Mouse (Mus musculus): Measurements from ENCODE around the gene Rnf186.

Gene Rnf186

GRCm38 (mm10) chr4:138966866-138967265, at the start of gene Rnf186:
Gene Rnf186 (plus strand): TSS chr4:138967112.
- DNase-seq (ENCODE audit: low read depth, low spot score) = no peak

GRCm38 (mm10) chr4:138917282-138917681, 49.6 kb upstream of the Rnf186 start:
- no peak for DNase-seq (ENCODE audit: low read depth, low spot score)

- no peak for DNase-seq (ENCODE audit: low read depth, low spot score)
Measured at GRCm38 (mm10) chr4:138921254-138922130, 45.4 kb upstream of the Rnf186 start.

DNA sequence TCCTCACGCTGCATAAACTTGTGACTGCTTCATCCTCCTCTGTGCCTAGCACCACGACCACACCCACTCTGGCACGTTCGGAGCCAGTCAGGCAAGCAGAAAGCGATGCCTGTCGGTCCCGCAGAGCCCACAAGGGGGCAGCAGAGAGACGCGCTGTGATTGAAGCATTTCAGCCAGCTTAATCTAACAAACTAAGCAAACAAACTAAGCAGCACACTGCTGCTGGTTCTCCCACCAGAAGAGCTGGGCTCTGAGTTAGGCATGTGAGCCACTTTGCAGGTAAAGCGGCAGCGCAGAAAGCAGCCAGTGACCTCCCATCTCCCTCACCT, 44.8 kb upstream of the Rnf186 start:
- DNase-seq (ENCODE audit: low read depth, low spot score) = peak; percentile 88

GRCm38 (mm10) chr4:138925561-138925960, 41.4 kb upstream of the Rnf186 start:
- DNase-seq (ENCODE audit: low read depth, low spot score) = no peak

DNA sequence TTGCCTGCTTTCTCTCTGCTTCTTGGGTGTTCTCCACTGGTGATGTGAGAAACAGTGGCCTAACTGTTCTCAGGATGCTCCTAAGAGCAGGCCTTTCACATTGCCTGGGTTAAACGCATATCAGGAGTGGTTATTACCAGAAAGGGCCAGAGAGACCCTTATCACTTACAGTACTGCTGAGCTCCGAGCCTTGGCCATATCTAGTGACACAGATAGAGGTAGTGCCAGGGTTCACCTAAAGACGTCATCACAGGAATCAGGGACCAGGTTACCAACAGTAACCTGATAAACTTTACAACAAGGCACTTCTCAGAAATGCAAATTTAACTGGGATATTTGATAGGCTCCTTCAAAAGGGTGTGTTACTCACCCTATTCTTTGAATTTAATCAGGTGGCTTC, 33.0 kb upstream of the Rnf186 start:
- no peak for DNase-seq (ENCODE audit: low read depth, low spot score)

DNA sequence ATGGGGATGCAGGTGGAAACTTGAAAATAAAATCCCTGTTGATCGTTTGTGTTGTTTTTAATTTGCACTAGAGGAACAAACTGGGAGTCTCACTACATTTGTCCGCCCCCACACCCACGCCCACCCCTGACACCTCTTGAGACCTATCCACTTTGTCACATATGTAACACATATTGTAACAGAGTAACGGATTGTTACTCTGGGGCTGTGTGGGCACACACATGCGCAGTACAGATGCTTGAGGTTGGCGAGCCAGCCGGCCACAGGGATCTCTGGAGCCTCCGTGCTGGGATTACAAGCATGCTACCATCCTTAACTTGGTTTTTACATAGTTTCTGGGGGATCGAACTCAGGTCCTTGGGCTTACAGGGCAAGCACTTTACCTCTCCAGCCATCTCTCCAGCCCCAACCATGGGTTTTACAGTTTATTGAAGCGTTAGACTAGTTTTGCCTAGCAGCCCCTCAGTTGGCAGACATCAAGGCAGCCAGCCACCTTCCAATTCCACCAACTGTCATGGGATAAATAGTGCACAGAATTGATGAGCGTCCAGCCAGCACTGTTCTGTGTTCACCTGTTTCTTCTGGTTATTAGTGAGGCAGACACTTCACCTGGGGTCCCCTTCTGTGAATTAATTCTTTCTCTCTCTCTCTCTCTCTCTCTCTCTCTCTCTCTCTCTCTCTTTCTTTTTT, 32.3 kb upstream of the Rnf186 start:
- no peak for DNase-seq (ENCODE audit: low read depth, low spot score)

- no peak for DNase-seq (ENCODE audit: low read depth, low spot score)
Measured at GRCm38 (mm10) chr4:138938495-138939269, 28.2 kb upstream of the Rnf186 start.

DNA sequence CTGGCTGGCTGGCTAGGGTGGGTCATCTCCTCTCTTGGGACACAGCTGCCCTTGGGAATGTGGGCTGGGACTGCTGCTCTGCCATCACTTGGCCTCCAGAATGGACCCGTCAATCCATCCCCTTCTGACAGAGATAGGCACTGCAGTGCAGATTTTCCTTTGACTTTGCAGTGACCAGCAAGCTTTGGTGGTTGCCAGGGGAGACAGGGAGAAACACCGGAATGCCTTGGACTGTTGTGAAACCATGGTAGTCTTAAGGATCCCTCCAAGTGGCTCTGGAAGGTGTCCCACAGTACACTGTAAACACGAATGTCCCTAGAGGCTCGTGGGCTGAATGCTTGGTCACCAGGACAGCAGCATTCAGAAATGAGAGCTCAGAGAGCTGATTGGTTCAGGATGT, 27.4 kb upstream of the Rnf186 start:
- no peak for DNase-seq (ENCODE audit: low read depth, low spot score)

DNA sequence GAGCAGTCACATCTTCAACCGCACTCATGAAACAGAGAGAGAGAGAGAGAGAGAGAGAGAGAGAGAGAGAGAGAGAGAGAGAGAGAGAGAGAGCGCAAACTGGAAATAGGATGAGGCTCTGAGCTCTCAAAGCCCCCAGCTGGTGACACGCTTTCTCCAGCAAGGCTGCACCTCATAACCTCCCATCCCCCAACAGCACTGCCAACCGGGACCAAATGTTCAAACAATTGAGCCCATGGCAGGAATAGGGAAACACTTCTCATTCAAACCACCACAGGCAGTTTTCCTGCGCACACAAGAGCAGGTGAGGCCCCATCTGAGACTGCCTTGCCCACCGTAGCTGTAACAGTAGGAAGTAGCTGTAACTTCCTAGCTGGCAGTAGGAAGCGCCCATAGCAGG, 25.5 kb upstream of the Rnf186 start:
- DNase-seq (ENCODE audit: low read depth, low spot score) = no peak

DNA sequence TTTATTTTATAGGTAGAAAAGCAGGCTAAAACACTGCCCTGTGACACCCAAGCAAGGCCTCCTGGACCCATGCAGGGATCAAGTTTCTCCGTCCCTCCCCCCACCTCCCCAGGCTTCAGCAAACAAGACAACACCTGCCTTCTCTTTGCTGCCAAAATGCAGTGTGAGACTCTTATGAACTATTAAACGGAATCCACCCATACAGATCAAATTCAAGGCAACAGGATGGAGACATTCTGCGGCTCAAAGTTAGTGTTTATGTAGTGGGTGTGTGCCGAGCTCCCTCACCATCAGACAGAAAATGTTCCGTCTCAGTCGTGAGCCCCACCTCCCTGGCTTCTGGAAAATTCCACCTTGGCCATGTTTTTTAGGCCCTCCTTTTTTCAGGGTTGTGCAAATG, 24.9 kb upstream of the Rnf186 start:
- DNase-seq (ENCODE audit: low read depth, low spot score) = no peak

GRCm38 (mm10) chr4:138943730-138944129, 23.2 kb upstream of the Rnf186 start:
- peak; percentile 94 for DNase-seq (ENCODE audit: low read depth, low spot score)

- DNase-seq (ENCODE audit: low read depth, low spot score) = no peak
Measured at GRCm38 (mm10) chr4:138948257-138948656, 18.7 kb upstream of the Rnf186 start.

GRCm38 (mm10) chr4:138958612-138959011, 8.3 kb upstream of the Rnf186 start:
- DNase-seq (ENCODE audit: low read depth, low spot score) = no peak

DNA sequence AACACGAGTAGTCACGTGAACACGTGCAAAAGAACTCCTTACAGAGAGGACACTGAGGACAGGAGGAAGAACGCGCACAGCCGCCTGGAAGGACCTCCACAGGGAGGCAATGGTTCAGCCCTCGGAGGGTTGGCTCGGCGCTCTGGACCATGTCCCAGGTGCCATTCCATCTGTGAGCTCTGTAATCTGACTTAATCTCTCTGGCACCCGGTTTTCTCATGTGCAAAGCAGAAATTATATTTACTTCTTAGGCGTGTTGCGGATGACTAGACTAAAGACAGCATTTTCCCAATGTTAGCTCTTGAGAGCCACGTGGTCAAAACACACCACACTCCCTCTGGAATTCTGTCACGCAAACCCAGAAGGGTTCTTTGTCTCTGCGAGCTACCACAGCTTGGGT, 7.8 kb upstream of the Rnf186 start:
- DNase-seq (ENCODE audit: low read depth, low spot score) = no peak

DNA sequence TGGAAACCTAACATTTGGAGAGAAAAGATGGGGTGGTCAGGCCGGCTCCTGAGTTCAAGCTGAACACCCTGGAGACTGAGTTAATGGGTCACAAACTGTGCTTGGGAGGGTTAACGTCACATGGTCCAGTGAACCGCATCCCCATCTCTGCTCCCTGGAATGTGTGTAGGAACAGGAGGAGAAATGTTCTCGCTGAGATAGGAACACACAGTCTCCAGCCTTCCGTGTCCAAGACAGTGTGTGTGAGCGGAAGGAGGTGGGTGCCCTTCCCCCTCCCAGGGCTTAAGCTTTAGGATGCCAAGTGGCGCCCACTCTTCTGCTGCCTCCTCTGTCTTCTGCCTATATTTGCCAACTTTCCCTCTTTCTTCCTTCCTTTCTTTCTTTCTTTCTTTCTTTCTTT, 7.0 kb upstream of the Rnf186 start:
- DNase-seq (ENCODE audit: low read depth, low spot score) = no peak

DNA sequence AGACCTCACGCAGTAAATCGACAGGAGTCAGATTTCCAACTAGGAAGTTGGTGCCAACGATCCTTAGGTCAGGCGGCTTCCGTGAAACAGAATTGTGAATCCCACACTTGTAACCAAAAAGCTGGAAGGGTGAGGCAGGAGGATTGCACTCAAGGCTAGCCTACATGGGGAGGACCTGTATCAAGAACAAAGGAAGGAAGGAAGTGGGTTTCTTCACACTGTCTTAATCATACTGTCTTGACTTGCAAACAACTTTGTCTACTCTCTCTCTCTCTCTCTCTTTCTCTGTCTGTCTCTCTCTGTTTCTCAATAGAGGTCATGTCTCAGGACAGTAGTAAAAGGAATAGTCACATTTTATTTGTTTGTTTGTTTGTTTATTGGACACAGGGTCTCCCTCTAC, 4.2 kb upstream of the Rnf186 start:
- peak; percentile 28 for DNase-seq (ENCODE audit: low read depth, low spot score)

DNA sequence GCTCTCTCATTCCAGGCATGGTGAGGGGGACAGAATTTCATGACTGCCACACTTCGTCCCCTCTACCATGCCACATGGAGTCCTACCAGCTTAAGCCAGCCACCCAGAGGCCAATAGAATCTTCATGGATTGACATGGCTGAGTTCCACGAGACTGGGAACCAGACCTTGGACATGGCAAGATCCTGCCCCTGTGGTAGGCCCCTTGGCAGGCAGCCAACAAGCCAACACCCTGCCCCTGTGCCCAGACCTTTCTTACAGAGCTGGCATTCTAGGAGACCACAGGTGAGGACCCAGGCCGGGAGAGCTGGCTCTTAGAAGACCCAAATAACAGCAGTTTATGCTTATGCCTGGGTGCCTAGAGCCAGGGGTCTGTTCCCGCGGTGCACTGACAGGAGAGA, 1.0 kb upstream of the Rnf186 start:
- DNase-seq (ENCODE audit: low read depth, low spot score) = no peak

- DNase-seq (ENCODE audit: low read depth, low spot score) = no peak
Measured at GRCm38 (mm10) chr4:138967485-138967884, 573 bp downstream of the Rnf186 start.

DNA sequence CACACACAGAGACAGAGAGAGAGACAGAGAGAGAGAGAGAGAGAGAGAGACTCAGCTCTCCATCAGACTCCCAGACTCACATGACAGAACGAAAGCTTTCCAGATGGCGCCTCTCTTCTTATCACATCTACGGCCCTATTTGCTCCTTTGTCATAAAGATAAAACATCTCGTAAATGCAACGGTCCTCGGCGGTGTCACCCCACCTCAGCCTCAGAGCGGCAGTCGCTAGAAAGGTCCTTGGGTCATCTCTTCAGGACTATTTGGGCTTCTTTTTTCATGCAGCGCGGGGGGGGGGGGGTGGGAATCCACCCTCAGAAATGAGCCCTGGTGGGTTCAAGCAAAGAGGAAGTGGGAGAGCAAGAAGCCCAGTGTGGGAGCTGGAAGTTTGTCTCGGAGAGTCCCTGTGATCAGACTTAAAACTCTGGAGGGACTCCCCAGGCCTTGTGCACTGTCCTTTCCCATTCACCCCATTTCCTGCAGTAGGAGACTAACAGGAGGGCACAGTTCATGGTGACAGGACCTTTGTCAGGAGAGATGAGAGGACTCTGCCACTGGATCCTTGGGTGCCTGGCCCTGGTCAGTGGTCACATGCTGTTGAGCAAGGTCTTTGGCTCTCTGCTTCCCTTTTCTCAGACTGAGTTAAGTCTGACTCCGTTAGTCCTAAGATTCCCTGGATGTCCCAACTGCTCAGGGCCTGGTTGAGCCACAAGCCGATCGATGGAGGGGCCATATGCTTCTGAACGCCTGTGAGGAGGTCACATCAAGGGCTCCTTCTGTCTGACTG, 2.1 kb downstream of the Rnf186 start:
- DNase-seq (ENCODE audit: low read depth, low spot score) = no peak

- DNase-seq (ENCODE audit: low read depth, low spot score) = no peak
Measured at GRCm38 (mm10) chr4:138969736-138970135, 2.8 kb downstream of the Rnf186 start.

GRCm38 (mm10) chr4:138971371-138971770, 4.5 kb downstream of the Rnf186 start:
- no peak for DNase-seq (ENCODE audit: low read depth, low spot score)
